Comparison of ENCODE assay signal across 9 mouse cellular contexts in genomic region chr4:134583513-134583912, GRCm38 (mm10). TPM values are rescaled to one million over a fixed set of nuclear protein-coding genes. Genes with fewer than 3 reads are reported as not detected.
DNase-seq lines count a peak whose midpoint lies in the region; ATAC-seq and TF ChIP-seq lines count a peak whose summit lies in the region.
"Had no signal": no experiment of that assay in that cellular context is flagged by ENCODE, and none has a peak within 500 bp of the region (broad histone marks: within the 10 kb centered on the region; RNA-seq: fewer than 3 reads in every experiment).

No protein-coding gene starts in this region.

- H3K27me3 ChIP-seq in midbrain, embryonic 14.5 days (ENCODE audit: control insufficient read depth, insufficient read depth, low read length), result no peaks in the 10 kb centered on the region
- H3K27me3 ChIP-seq: neural tube, embryonic 12.5 days had no signal

- H3K27ac ChIP-seq in gastrocnemius, adult 2 months, result no peak overlapping the region
- no peak overlapping the region for H3K27ac ChIP-seq in midbrain, embryonic 14.5 days (replicated peaks; ENCODE audit: low read depth, low read length)
- H3K27ac ChIP-seq: neural tube, embryonic 12.5 days had no signal

- ATAC-seq in midbrain, embryonic 14.5 days (ENCODE audit: low FRiP score, low TSS enrichment), result no peak

- no peaks in the 10 kb centered on the region for H3K9me3 ChIP-seq in midbrain, embryonic 14.5 days (ENCODE audit: control insufficient read depth, low read length)
- H3K9me3 ChIP-seq: neural tube, embryonic 12.5 days had no signal

- no peaks in the 10 kb centered on the region for H3K36me3 ChIP-seq in midbrain, embryonic 14.5 days (ENCODE audit: control insufficient read depth, insufficient read depth, low read length)
- H3K36me3 ChIP-seq: neural tube, embryonic 12.5 days had no signal

- peak; percentile 59 for DNase-seq in gastrocnemius, adult 2 months
- DNase-seq in gastrocnemius, adult 18-20 months (ENCODE audit: low spot score), result no peak
- DNase-seq in spleen, adult 18-20 months, result peak; percentile 31 to 68
- no peak for DNase-seq in spleen, adult 12 weeks (ENCODE audit: low spot score)
- DNase-seq in lung, adult 18-20 months, result peak; percentile 34 to 38
- DNase-seq in thymus, postnatal 14 days, result peak; percentile 57
- no peak for DNase-seq in midbrain, embryonic 14.5 days
- no peak for DNase-seq in layer of hippocampus, postnatal 36 days

- WGBS in midbrain, embryonic 14.5 days, result 72% methylated on average over 3 of the region's 3 CpGs

- H3K4me3 ChIP-seq in gastrocnemius, adult 2 months, result no peak overlapping the region
- H3K4me3 ChIP-seq in midbrain, embryonic 14.5 days (replicated peaks; ENCODE audit: low read depth, low read length), result no peak overlapping the region
- H3K4me3 ChIP-seq: neural tube, embryonic 12.5 days had no signal

- intact Hi-C loops in gastrocnemius, adult 2 months (cut with DNase I), result no loop called here

- H3K9ac ChIP-seq in midbrain, embryonic 14.5 days (replicated peaks; ENCODE audit: low read length), result no peak overlapping the region
- H3K9ac ChIP-seq: neural tube, embryonic 12.5 days had no signal

- H3K4me1 ChIP-seq in midbrain, embryonic 14.5 days (ENCODE audit: control insufficient read depth, insufficient read depth, low read length), result peaks cover 14% of the 10 kb centered on the region

- no peak overlapping the region for H3K4me2 ChIP-seq in midbrain, embryonic 14.5 days (ENCODE audit: low read length)
- H3K4me2 ChIP-seq: neural tube, embryonic 12.5 days had no signal

- peak; percentile 64 for TF ChIP-seq CTCF in gastrocnemius, adult 2 months (IDR thresholded peaks at IDR 0.05)

RNA-seq across cellular contexts. Expression of gene Selenon, which starts 31.5 kb away (rescaled TPM):
- total RNA-seq in gastrocnemius, adult 2 months (2021), result 1 to 10 TPM; 4.4 to 6.3 TPM
- 1 to 10 TPM; 4.2 to 4.9 TPM for total RNA-seq in gastrocnemius, adult 18-20 months (2021)
- polyA plus RNA-seq in midbrain, embryonic 14.5 days (2014; fragmentation: Nextera tagmentation; extraction: Ambion mirVana), result 14.2 and 15.9 TPM in 2 replicates
- 10 to 100 TPM; 16.0 to 18.0 TPM for total RNA-seq in layer of hippocampus, postnatal 36 days (2021)

RNA-seq across cellular contexts. Expression of gene Mtfr1l, which starts 48.3 kb away (rescaled TPM):
- total RNA-seq in gastrocnemius, adult 2 months (2021), result 100 to 1,000 TPM; 131 to 136 TPM
- 100 to 1,000 TPM; 139 to 147 TPM for total RNA-seq in gastrocnemius, adult 18-20 months (2021)
- 181 and 185 TPM in 2 replicates for polyA plus RNA-seq in midbrain, embryonic 14.5 days (2014; fragmentation: Nextera tagmentation; extraction: Ambion mirVana)
- 10 to 100 TPM; 63.2 to 64.7 TPM for total RNA-seq in layer of hippocampus, postnatal 36 days (2021)

Comparison
In these comparisons a context has a peak if more than half of its experiments do, and no peak if none do; other contexts are left out.
1. DNase-seq: peak in gastrocnemius, adult 2 months (single experiment), spleen, adult 18-20 months (2 of 2), lung, adult 18-20 months (2 of 2) and thymus, postnatal 14 days (single experiment); none in gastrocnemius, adult 18-20 months (single experiment), spleen, adult 12 weeks (single experiment), midbrain, embryonic 14.5 days (single experiment) and layer of hippocampus, postnatal 36 days (0 of 2).